Mouse (Mus musculus): ENCODE measurements around the gene Mllt3. TPM values are rescaled to one million over a fixed set of nuclear protein-coding genes. Genes with fewer than 3 reads are reported as not detected.

The Mllt3 gene
- polyA plus RNA-seq, 1 experiment: 4.1 TPM

GRCm38 (mm10) chr4:87811899-87812298, 221.3 kb downstream of the Mllt3 start:
- Histone ChIP-seq H3K27me3 (ENCODE audit: control insufficient read depth, insufficient read depth, low read length) (no peaks in the 10 kb centered on the region), H3K4me3 (ENCODE audit: extremely low read depth, insufficient read depth, insufficient read length) (no peak overlapping the region), H3K36me3 (ENCODE audit: control insufficient read depth, insufficient read depth, low read length) (no peaks in the 10 kb centered on the region), H3K27ac (ENCODE audit: insufficient read depth, low read length) (no peak overlapping the region), H3K4me1 (ENCODE audit: control insufficient read depth, insufficient read depth, insufficient read length) (no peaks in the 10 kb centered on the region)
- WGBS: 88% methylated on average over 2 of the region's 2 CpGs
- TF ChIP-seq CTCF (IDR thresholded peaks at IDR 0.05; ENCODE audit: extremely low read depth, insufficient read depth, insufficient read length, insufficient replicate concordance) (no peak), POLR2A (IDR thresholded peaks at IDR 0.05; ENCODE audit: low read depth, low read length) (no peak)
- DNase-seq (ENCODE audit: low read depth in 1 of 2, low spot score in 2 of 2): no peak

DNA sequence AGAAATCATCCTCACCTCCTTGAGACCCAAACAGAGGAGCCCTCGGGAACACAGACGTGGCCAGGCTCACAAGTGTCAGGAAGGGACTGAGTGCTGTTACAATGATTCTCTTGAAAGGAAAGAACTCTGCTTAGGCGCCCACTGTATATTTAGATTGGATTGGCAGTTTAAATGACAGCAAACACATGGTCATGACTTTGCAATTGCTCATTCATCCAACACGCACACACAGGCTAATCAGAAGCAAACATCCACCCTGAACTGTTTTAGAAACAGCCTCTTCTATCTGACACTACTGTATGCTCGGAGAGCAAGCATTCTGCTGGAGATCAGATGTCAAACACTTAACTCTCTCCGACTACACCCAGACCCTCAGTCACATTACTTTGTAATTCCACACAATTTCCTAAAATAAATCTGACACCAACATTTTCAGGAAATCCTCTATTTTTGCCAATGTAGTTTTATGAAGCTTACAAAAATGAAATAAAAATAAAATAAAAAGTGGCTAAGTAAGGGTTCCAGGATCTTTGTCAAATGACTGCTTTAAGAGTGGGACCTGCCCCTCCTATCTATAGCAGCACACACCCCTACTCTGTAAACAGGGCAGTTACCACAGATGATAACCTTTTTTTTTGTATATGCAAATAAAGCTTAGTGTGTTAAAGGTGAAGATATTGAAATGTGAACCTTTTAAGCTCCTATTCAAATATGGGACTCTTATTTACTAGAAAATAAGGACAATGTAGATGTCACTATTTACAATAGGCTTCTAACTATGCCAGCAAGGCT, 226.8 kb downstream of the Mllt3 start:
- Histone ChIP-seq H3K4me1 (ENCODE audit: control insufficient read depth, insufficient read depth, insufficient read length) (no peaks in the 10 kb centered on the region), H3K36me3 (ENCODE audit: control insufficient read depth, insufficient read depth, low read length) (no peaks in the 10 kb centered on the region), H3K4me3 (ENCODE audit: extremely low read depth, insufficient read depth, insufficient read length) (no peak overlapping the region), H3K27me3 (ENCODE audit: control insufficient read depth, insufficient read depth, low read length) (no peaks in the 10 kb centered on the region), H3K27ac (ENCODE audit: insufficient read depth, low read length) (no peak overlapping the region)
- no peak for TF ChIP-seq CTCF (IDR thresholded peaks at IDR 0.05; ENCODE audit: extremely low read depth, insufficient read depth, insufficient read length, insufficient replicate concordance)
- TF ChIP-seq POLR2A (IDR thresholded peaks at IDR 0.05; ENCODE audit: low read depth, low read length): no peak
- 68% methylated on average over 6 of the region's 6 CpGs for WGBS
- DNase-seq (ENCODE audit: low read depth in 1 of 2, low spot score in 2 of 2): no peak

- no peak overlapping the region for H3K4me3 ChIP-seq (ENCODE audit: extremely low read depth, insufficient read depth, insufficient read length)
- H3K27me3 ChIP-seq (ENCODE audit: control insufficient read depth, insufficient read depth, low read length): no peaks in the 10 kb centered on the region
- H3K4me1 ChIP-seq (ENCODE audit: control insufficient read depth, insufficient read depth, insufficient read length): no peaks in the 10 kb centered on the region
- DNase-seq (ENCODE audit: low read depth in 1 of 2, low spot score in 2 of 2): no peak
- no peak overlapping the region for H3K27ac ChIP-seq (ENCODE audit: insufficient read depth, low read length)
- H3K36me3 ChIP-seq (ENCODE audit: control insufficient read depth, insufficient read depth, low read length): no peaks in the 10 kb centered on the region
- no peak for TF ChIP-seq CTCF (IDR thresholded peaks at IDR 0.05; ENCODE audit: extremely low read depth, insufficient read depth, insufficient read length, insufficient replicate concordance)
- WGBS: 85% methylated on average over 3 of the region's 3 CpGs
Observed at GRCm38 (mm10) chr4:87804576-87804975, 228.6 kb downstream of the Mllt3 start.

- Histone ChIP-seq H3K27me3 (ENCODE audit: control insufficient read depth, insufficient read depth, low read length) (no peaks in the 10 kb centered on the region), H3K4me3 (ENCODE audit: extremely low read depth, insufficient read depth, insufficient read length) (no peak overlapping the region), H3K4me1 (ENCODE audit: control insufficient read depth, insufficient read depth, insufficient read length) (no peaks in the 10 kb centered on the region), H3K27ac (ENCODE audit: insufficient read depth, low read length) (no peak overlapping the region), H3K36me3 (ENCODE audit: control insufficient read depth, insufficient read depth, low read length) (no peaks in the 10 kb centered on the region)
- DNase-seq (ENCODE audit: low read depth in 1 of 2, low spot score in 2 of 2): no peak
- WGBS: 87% methylated on average over 3 of the region's 3 CpGs
- TF ChIP-seq CTCF (IDR thresholded peaks at IDR 0.05; ENCODE audit: extremely low read depth, insufficient read depth, insufficient read length, insufficient replicate concordance) (no peak), POLR2A (IDR thresholded peaks at IDR 0.05; ENCODE audit: low read depth, low read length) (no peak)
Observed at GRCm38 (mm10) chr4:87803313-87803712, 229.9 kb downstream of the Mllt3 start.

GRCm38 (mm10) chr4:87802140-87802539, 231.0 kb downstream of the Mllt3 start:
- no peak for TF ChIP-seq CTCF (IDR thresholded peaks at IDR 0.05; ENCODE audit: extremely low read depth, insufficient read depth, insufficient read length, insufficient replicate concordance)
- TF ChIP-seq POLR2A (IDR thresholded peaks at IDR 0.05; ENCODE audit: low read depth, low read length): no peak
- WGBS: 85% methylated on average over 4 of the region's 4 CpGs
- H3K27ac ChIP-seq (ENCODE audit: insufficient read depth, low read length): no peak overlapping the region
- no peak for DNase-seq (ENCODE audit: low read depth in 1 of 2, low spot score in 2 of 2)
- H3K27me3 ChIP-seq (ENCODE audit: control insufficient read depth, insufficient read depth, low read length): no peaks in the 10 kb centered on the region
- H3K4me1 ChIP-seq (ENCODE audit: control insufficient read depth, insufficient read depth, insufficient read length): no peaks in the 10 kb centered on the region
- no peak overlapping the region for H3K4me3 ChIP-seq (ENCODE audit: extremely low read depth, insufficient read depth, insufficient read length)
- H3K36me3 ChIP-seq (ENCODE audit: control insufficient read depth, insufficient read depth, low read length): no peaks in the 10 kb centered on the region

GRCm38 (mm10) chr4:87801332-87801731, 231.8 kb downstream of the Mllt3 start:
- H3K4me3 ChIP-seq (ENCODE audit: extremely low read depth, insufficient read depth, insufficient read length): no peak overlapping the region
- WGBS: 80% methylated on average over 3 of the region's 3 CpGs
- no peak for DNase-seq (ENCODE audit: low read depth in 1 of 2, low spot score in 2 of 2)
- H3K36me3 ChIP-seq (ENCODE audit: control insufficient read depth, insufficient read depth, low read length): no peaks in the 10 kb centered on the region
- H3K27me3 ChIP-seq (ENCODE audit: control insufficient read depth, insufficient read depth, low read length): no peaks in the 10 kb centered on the region
- no peaks in the 10 kb centered on the region for H3K4me1 ChIP-seq (ENCODE audit: control insufficient read depth, insufficient read depth, insufficient read length)
- no peak for TF ChIP-seq POLR2A (IDR thresholded peaks at IDR 0.05; ENCODE audit: low read depth, low read length)
- TF ChIP-seq CTCF (IDR thresholded peaks at IDR 0.05; ENCODE audit: extremely low read depth, insufficient read depth, insufficient read length, insufficient replicate concordance): no peak
- H3K27ac ChIP-seq (ENCODE audit: insufficient read depth, low read length): no peak overlapping the region

DNA sequence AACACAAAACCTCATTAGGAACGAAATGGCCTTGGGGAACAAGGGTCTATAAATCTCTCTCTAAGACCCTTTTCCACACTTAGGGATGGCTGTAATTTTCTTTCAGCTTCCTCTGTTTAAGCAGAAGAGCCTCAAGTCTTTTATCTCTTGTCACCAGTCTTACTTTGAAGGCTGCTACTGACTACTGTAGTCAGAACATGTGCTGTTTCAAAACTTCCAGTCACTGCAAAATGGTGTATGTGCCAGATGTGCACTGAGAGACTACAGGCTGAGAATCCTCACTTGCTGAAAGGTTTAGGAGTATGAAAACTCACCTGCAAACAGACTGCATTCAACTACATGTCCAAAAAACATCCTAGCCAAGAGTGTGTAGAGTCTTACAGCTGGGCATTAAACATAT, 232.9 kb downstream of the Mllt3 start:
- DNase-seq (ENCODE audit: low read depth in 1 of 2, low spot score in 2 of 2): no peak
- Histone ChIP-seq H3K27ac (ENCODE audit: insufficient read depth, low read length) (no peak overlapping the region), H3K4me3 (ENCODE audit: extremely low read depth, insufficient read depth, insufficient read length) (no peak overlapping the region; the same call in 1 of the 2 replicates), H3K4me1 (ENCODE audit: control insufficient read depth, insufficient read depth, insufficient read length) (no peaks in the 10 kb centered on the region), H3K27me3 (ENCODE audit: control insufficient read depth, insufficient read depth, low read length) (no peaks in the 10 kb centered on the region), H3K36me3 (ENCODE audit: control insufficient read depth, insufficient read depth, low read length) (no peaks in the 10 kb centered on the region; the same call in 1 of the 2 replicates)
- TF ChIP-seq CTCF (IDR thresholded peaks at IDR 0.05; ENCODE audit: extremely low read depth, insufficient read depth, insufficient read length, insufficient replicate concordance) (no peak), POLR2A (IDR thresholded peaks at IDR 0.05; ENCODE audit: low read depth, low read length) (no peak)
- 94% methylated on average over 1 of the region's 1 CpGs for WGBS
